Mouse (Mus musculus) stomach, embryonic 14.5 days (tissue): Measurements from ENCODE around the gene Nfx1. TPM values are rescaled to one million over a fixed set of nuclear protein-coding genes. Genes with fewer than 3 reads are reported as not detected.
A peak's percentile ranks its signal among the peaks of the same experiment; 100 is the strongest.

ENCODE experiments used
- ATAC-seq: fragments of 200-750 bp; cut with Nextera tagmentation; 2 replicates; pipeline ENCODE4 v1.8.0; 2017; ENCODE audit warnings: low read depth, moderate TSS enrichment; ENCODE audit not compliant: insufficient number of reproducible peaks, insufficient read depth, low FRiP score
- H3K27ac ChIP-seq: fragments of 300-500 bp; sonication (generic); 2 replicates; pipeline ENCODE4 v1.5.1; 2014; ENCODE audit warnings: mild to moderate bottlenecking, low read length, moderate library complexity, mixed read lengths
- H3K27me3 ChIP-seq: fragments of 300-500 bp; sonication (generic); 2 replicates; pipeline ENCODE4 v1.6.1; 2014; ENCODE audit warnings: low read length, control low read depth, mixed read lengths; ENCODE audit not compliant: control insufficient read depth, insufficient read depth
- H3K36me3 ChIP-seq: fragments of 300-500 bp; sonication (generic); 2 replicates; pipeline ENCODE4 v1.6.1; 2014; ENCODE audit warnings: mild to moderate bottlenecking, control low read depth, low read length, moderate library complexity, mixed read lengths; ENCODE audit not compliant: control insufficient read depth, insufficient read depth
- H3K4me1 ChIP-seq: fragments of 300-500 bp; sonication (generic); 2 replicates; pipeline ENCODE4 v1.6.1; 2014; ENCODE audit warnings: low read length, control low read depth, mixed read lengths; ENCODE audit not compliant: control insufficient read depth, insufficient read depth
- H3K4me2 ChIP-seq: fragments of 300-500 bp; sonication (generic); replicated peaks from 2 replicates; pipeline ENCODE4 v1.6.1; 2014; ENCODE audit warnings: low read depth, low read length, control low read depth
- H3K4me3 ChIP-seq: fragments of 300-500 bp; sonication (generic); 2 replicates; pipeline ENCODE4 v1.5.1; 2014; ENCODE audit warnings: low read depth, low read length, control low read depth
- H3K9ac ChIP-seq: fragments of 300-500 bp; sonication (generic); replicated peaks from 2 replicates; pipeline ENCODE4 v1.6.1; 2014; ENCODE audit warnings: low read depth, mild to moderate bottlenecking, control low read depth, low read length, moderate library complexity, mixed read lengths
- H3K9me3 ChIP-seq: fragments of 300-500 bp; sonication (generic); 2 replicates; pipeline ENCODE4 v1.6.1; 2016; ENCODE audit warnings: low read depth, low read length, control low read depth; ENCODE audit not compliant: control insufficient read depth
- WGBS: fragments of 180-500 bp; shearing (Covaris S2); extraction: QIAGEN DNeasy Blood & Tissue Kit; methylation state at CpG from one replicate; pipeline ENCODE4 v1.1.7; 2014; 5-methylcytosine and 5-hydroxymethylcytosine counted together
- polyA plus RNA-seq: library from polyadenylated mRNA; unstranded; fragments of >200 nt; fragmentation: Nextera tagmentation; extraction: Ambion mirVana; gene quantifications from 2 replicates; pipeline ENCODE4 v1.2.1, GENCODE M21; 2014

Nfx1 gene
- polyA plus RNA-seq, 1 experiment from 2014 or later: 112 TPM

DNA sequence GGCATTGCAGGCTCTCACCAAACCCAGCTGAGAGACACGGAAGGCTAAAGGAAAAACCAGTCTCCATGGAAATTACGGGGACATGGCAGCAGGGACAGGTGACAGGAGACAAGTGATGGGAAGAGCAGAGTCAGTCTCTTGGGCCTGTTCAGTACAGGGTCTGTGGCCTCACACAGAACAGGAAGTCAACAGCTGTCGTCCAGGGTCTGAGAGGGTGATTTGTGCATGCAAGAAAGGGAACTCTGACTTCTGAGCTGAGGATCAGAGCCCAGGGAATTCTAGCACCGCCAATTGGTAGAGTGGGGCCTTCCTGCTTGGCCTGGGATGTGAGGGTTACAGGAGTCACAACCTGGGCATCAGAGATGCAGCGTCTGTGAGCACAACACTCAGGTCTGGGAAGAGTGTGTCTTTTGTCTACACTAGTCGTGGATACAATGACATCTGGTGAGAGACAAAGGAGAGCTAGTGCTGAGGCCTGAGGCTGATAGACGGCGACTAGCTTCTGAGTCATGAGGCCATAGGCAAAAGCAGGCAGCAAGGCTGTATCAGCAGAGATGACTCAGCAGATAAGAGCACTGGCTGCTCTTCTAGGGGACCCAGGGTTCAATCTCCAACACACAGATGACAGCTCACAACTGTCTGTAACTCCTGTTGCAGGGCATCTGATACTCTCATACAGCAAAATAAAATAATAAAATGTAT is 55.5 kb downstream of the Nfx1 start:
- WGBS: 57% methylated on average over 8 of the region's 8 CpGs
- ATAC-seq: 0 out of 2 replicates have a peak, but pooled peaks have one; percentile 12

DNA sequence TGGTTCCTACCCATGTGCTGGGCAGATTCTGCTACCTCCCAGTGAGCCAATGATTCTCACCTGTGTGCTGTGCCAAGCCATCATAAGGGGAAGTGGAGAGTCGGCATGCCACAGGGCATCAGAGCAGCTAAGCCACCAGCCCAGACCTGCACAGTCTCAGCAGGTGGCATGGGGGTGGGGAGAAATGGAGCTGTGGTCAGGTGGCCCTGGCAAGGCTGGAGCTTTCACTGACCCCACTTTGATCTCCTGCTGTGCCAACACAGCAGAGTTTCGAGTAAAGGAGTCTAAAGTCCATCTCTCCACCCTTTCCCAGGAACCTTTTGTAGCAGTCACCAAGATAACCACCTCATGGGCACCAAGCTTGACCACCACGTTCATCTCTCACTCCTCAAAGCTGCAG is 57.2 kb downstream of the Nfx1 start:
- Histone ChIP-seq H3K4me3 (no peak overlapping the region), H3K36me3 (peaks cover 23% of the 10 kb centered on the region), H3K4me1 (no peaks in the 10 kb centered on the region), H3K9ac (no peak overlapping the region), H3K27ac (no peak overlapping the region), H3K27me3 (no peaks in the 10 kb centered on the region), H3K9me3 (no peaks in the 10 kb centered on the region), H3K4me2 (no peak overlapping the region)
- WGBS: 87% methylated on average over 3 of the region's 3 CpGs
- peak; percentile 46; the same call in 1 of the 2 replicates for ATAC-seq

More for the DNA sequence above, 55.5 kb downstream of the Nfx1 start:
- H3K4me3 ChIP-seq: no peak overlapping the region
- no peaks in the 10 kb centered on the region for H3K9me3 ChIP-seq
- no peak overlapping the region for H3K27ac ChIP-seq
- H3K4me1 ChIP-seq: no peaks in the 10 kb centered on the region
- no peak overlapping the region for H3K4me2 ChIP-seq
- no peaks in the 10 kb centered on the region for H3K27me3 ChIP-seq
- no peak overlapping the region for H3K9ac ChIP-seq
- H3K36me3 ChIP-seq: peaks cover 27% of the 10 kb centered on the region

DNA sequence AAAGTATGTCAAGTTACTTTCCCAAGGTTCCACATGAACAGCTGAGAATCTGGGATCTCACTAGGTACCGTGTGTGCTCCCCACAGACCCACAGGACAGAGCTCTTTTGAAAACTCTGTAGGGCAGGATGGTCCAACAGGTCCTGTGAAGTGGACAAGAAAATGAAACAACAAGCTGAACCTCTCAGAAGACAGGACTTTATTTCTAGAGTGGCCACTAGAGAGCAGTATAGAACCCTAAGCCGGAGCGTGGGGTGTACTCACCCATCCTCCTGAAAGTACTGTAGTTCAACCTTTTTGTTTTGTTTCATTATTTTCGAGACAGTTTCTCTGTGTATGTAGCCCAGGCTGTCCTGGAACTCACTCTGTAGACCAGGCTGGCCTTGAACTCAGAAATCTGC is 57.6 kb downstream of the Nfx1 start:
- no peak overlapping the region for H3K4me3 ChIP-seq
- peaks cover 20% of the 10 kb centered on the region for H3K36me3 ChIP-seq
- H3K27ac ChIP-seq: no peak overlapping the region
- H3K9me3 ChIP-seq: no peaks in the 10 kb centered on the region
- H3K4me1 ChIP-seq: no peaks in the 10 kb centered on the region
- no peak for ATAC-seq
- WGBS: 84% methylated on average over 4 of the region's 4 CpGs
- no peak overlapping the region for H3K9ac ChIP-seq
- H3K4me2 ChIP-seq: no peak overlapping the region
- H3K27me3 ChIP-seq: no peaks in the 10 kb centered on the region

DNA sequence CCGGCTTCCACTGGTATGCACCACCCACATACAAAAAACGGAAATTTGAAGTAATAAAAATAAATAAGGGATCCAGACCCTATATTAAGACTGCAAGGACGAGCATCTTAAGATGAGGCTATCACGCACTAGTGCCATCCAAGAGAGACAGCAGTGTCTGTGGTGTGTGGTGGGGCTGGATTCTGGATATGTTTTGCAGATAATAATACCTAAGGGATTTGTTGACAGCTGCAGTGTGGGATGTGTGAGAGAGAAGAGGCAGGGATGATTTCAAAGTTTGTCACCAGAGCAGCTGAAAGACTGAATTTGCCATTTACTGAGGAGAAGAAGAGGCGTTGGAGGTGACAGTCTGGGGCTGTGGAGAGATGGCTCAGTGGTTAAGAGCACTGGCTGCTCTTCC is 58.7 kb downstream of the Nfx1 start:
- Histone ChIP-seq H3K9me3 (no peaks in the 10 kb centered on the region), H3K36me3 (peaks cover 11% of the 10 kb centered on the region; the same call in 1 of the 2 replicates)
- WGBS: 93% methylated on average over 5 of the region's 5 CpGs

DNA sequence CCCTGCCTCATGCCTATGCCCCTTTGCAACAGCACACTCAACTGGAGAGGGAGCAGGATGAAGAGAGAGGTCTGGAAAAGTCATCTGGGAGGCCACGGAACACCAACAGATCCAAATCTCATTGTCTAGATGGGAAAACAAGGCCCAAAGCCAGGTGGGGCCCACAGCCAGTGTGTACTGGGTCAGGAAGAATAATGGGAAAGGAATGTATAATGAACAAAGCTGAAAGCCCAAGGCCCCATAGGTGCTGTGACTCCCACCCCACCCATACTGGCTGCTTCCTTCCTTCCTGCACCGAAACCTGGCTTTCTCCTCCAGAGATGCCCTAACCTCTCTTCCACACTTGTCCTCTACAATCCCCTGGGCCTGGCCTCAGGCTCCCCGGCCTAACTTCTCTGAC is 60.5 kb downstream of the Nfx1 start:
- H3K4me3 ChIP-seq: no peak overlapping the region
- peaks cover 8% of the 10 kb centered on the region; the same call in 1 of the 2 replicates for H3K36me3 ChIP-seq
- WGBS: 77% methylated on average over 3 of the region's 3 CpGs
- H3K9ac ChIP-seq: no peak overlapping the region
- ATAC-seq: no peak
- no peaks in the 10 kb centered on the region for H3K9me3 ChIP-seq
- H3K4me2 ChIP-seq: no peak overlapping the region
- no peaks in the 10 kb centered on the region for H3K27me3 ChIP-seq
- H3K4me1 ChIP-seq: no peaks in the 10 kb centered on the region
- peak overlapping the region; percentile 21; the same call in 1 of the 2 replicates for H3K27ac ChIP-seq

More for the DNA sequence above, 58.7 kb downstream of the Nfx1 start:
- Histone ChIP-seq H3K4me3 (no peak overlapping the region), H3K27ac (no peak overlapping the region), H3K4me1 (no peaks in the 10 kb centered on the region), H3K9ac (no peak overlapping the region), H3K27me3 (no peaks in the 10 kb centered on the region), H3K4me2 (no peak overlapping the region)
- no peak for ATAC-seq

DNA sequence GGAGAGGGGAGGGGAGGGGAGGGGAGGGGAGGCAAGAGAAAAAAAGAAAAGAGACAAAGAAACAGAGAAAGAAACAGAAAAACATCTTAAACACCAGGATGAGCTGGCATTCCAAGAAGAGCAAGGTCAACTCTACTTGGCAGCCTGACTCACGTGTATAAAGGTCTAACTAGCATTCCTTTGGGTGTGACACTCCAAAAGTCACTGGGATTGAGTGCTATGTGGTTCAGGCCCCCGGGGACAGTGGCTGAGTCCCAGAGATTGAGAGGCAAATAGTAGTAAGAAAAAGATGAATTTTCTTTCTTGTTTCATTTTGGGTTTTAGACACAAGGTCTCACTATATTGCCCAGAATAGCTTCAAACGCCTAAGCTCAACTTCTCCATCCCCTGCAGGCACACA is 67.2 kb downstream of the Nfx1 start:
- Histone ChIP-seq H3K4me3 (no peak overlapping the region), H3K27ac (no peak overlapping the region), H3K9ac (no peak overlapping the region), H3K4me1 (no peaks in the 10 kb centered on the region), H3K9me3 (no peaks in the 10 kb centered on the region), H3K36me3 (no peaks in the 10 kb centered on the region), H3K27me3 (no peaks in the 10 kb centered on the region), H3K4me2 (no peak overlapping the region)
- no peak for ATAC-seq
- 47% methylated on average over 3 of the region's 3 CpGs for WGBS

DNA sequence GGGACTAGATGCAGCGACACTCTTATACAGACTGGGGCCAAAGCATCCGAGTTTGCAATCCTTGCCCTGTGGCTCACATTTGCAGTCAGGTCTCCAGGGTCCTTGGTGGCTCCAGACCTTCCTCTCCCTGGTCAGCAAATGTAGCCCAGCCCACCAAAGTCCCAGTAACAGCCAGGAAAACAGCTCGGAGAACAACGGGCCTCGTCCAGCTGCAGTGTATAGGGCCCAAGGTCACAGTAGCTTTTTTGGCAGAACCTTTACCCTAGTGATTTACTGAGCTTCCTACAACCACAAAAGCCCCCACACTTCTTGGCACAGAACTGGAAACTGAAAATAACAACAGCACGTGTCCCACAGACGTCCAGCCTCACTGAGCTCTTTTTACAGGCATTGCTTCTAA is 70.3 kb downstream of the Nfx1 start:
- no peak for ATAC-seq
- no peak overlapping the region for H3K27ac ChIP-seq
- no peaks in the 10 kb centered on the region for H3K9me3 ChIP-seq
- no peaks in the 10 kb centered on the region for H3K36me3 ChIP-seq
- 54% methylated on average over 7 of the region's 7 CpGs for WGBS
- H3K4me3 ChIP-seq: no peak overlapping the region
- H3K27me3 ChIP-seq: no peaks in the 10 kb centered on the region
- H3K9ac ChIP-seq: no peak overlapping the region
- H3K4me1 ChIP-seq: no peaks in the 10 kb centered on the region
- H3K4me2 ChIP-seq: no peak overlapping the region

DNA sequence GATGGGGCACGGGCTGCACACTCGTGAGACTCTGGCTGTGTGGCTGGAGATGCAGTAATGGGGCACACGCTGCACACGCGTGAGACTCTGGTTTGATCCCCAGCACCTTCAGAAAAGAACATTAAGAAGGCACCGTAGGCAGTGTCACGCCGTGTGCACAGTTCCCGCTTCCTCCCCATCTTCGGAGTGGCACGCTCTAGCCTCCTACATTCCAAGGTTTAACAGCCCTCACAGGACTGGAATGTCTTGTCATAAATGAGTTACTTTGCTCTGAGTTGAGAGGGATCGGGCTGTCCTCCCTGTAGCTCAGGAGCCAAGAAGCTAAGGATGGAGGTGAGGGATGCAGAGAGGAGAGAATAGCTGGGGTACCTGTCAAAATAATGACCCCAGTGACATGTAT is 72.2 kb downstream of the Nfx1 start:
- Histone ChIP-seq H3K27ac (no peak overlapping the region), H3K4me1 (no peaks in the 10 kb centered on the region), H3K9me3 (no peaks in the 10 kb centered on the region), H3K4me2 (no peak overlapping the region), H3K4me3 (no peak overlapping the region), H3K9ac (no peak overlapping the region), H3K36me3 (no peaks in the 10 kb centered on the region), H3K27me3 (no peaks in the 10 kb centered on the region)
- WGBS: 72% methylated on average over 12 of the region's 12 CpGs
- no peak for ATAC-seq

DNA sequence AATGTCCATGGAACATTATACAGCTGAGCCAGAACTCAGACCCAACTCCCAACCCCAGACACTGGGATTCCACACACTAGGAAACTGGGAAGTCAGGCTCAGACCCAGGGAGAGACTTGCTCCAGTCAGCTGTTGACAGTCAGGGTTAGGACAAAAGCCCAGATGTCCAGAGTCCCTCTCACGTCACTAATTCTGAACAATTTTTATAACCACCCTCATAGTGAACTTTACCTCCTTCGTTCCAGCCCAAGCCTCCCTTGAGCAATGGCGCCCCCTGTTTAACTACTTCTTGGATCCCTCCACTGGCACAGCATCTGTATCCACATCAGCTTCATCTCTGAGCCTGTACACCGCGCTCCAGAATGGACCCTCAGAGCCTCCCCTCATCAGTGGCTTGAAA is 73.3 kb downstream of the Nfx1 start:
- no peak overlapping the region for H3K4me2 ChIP-seq
- no peak overlapping the region for H3K27ac ChIP-seq
- no peaks in the 10 kb centered on the region for H3K4me1 ChIP-seq
- no peaks in the 10 kb centered on the region for H3K27me3 ChIP-seq
- no peaks in the 10 kb centered on the region for H3K36me3 ChIP-seq
- H3K4me3 ChIP-seq: no peak overlapping the region
- no peak overlapping the region for H3K9ac ChIP-seq
- no peaks in the 10 kb centered on the region for H3K9me3 ChIP-seq
- ATAC-seq: no peak
- 83% methylated on average over 5 of the region's 5 CpGs for WGBS
